Mouse (Mus musculus) kidney, postnatal 0 days (tissue): ENCODE measurements at regions not wholly inside any gene's neighbourhood (a gene's known extent, or its start where the extent isn't known, plus 50 kb on each side); places are given as distances from the start of the nearest gene placed in this dataset.

Experiments used
- ATAC-seq: fragments of 200-750 bp; cut with Nextera tagmentation; replicated peaks from 2 replicates; pipeline ENCODE4 v1.8.0; 2017; ENCODE audit warnings: low read depth, moderate number of reproducible peaks, moderate TSS enrichment, moderate library complexity; ENCODE audit not compliant: low FRiP score
- DNase-seq: peaks from one replicate; pipeline ENCODE4 v3.0.0-alpha.2; 2016; ENCODE audit warnings: low spot score
- H3K27ac ChIP-seq: fragments of 300-500 bp; sonication (generic); 2 replicates; pipeline ENCODE4 v1.5.1; 2014; ENCODE audit warnings: mild to moderate bottlenecking
- H3K27me3 ChIP-seq: fragments of 300-500 bp; sonication (generic); 2 replicates; pipeline ENCODE4 v1.6.1; 2014; ENCODE audit warnings: low read length, mixed read lengths; ENCODE audit not compliant: insufficient read depth
- H3K36me3 ChIP-seq: fragments of 300-500 bp; sonication (generic); 2 replicates; pipeline ENCODE4 v1.6.1; 2014; ENCODE audit warnings: low read length, mixed read lengths; ENCODE audit not compliant: insufficient read depth
- H3K4me1 ChIP-seq: fragments of 300-500 bp; sonication (generic); replicated peaks from 2 replicates; pipeline ENCODE4 v1.6.1; 2014; ENCODE audit warnings: antibody characterized with exemption, low read length, mixed read lengths; ENCODE audit not compliant: insufficient read depth
- H3K4me2 ChIP-seq: fragments of 300-500 bp; sonication (generic); 2 replicates; pipeline ENCODE4 v1.6.1; 2014; ENCODE audit warnings: mild to moderate bottlenecking, low read length, moderate library complexity, mixed read lengths
- H3K4me3 ChIP-seq: fragments of 300-500 bp; sonication (generic); replicated peaks from 2 replicates; pipeline ENCODE4 v1.5.1; 2014; ENCODE audit warnings: low read depth, low read length
- H3K9ac ChIP-seq: fragments of 300-500 bp; sonication (generic); 2 replicates; pipeline ENCODE4 v1.6.1; 2014; ENCODE audit warnings: low read depth, low read length
- H3K9me3 ChIP-seq: fragments of 300-500 bp; sonication (generic); replicated peaks from 2 replicates; pipeline ENCODE4 v1.6.1; 2016; ENCODE audit warnings: low read length, inconsistent platforms, mixed read lengths
- CTCF ChIP-seq: IDR thresholded peaks from 2 replicates; pipeline ENCODE4 v1.5.1; 2016; ENCODE audit warnings: antibody characterized with exemption, low read depth, mild to moderate bottlenecking, moderate library complexity
- WGBS: fragments of 180-500 bp; shearing (Covaris S2); extraction: QIAGEN DNeasy Blood & Tissue Kit; methylation state at CpG from one replicate; pipeline ENCODE4 v1.1.7; 2014; 5-methylcytosine and 5-hydroxymethylcytosine counted together

GRCm38 (mm10) chr5:47390735-47391134 is 592.2 kb upstream of the Slit2 start:
- Histone ChIP-seq H3K9me3 (no peaks in the 10 kb centered on the region), H3K9ac (no peak overlapping the region), H3K27ac (no peak overlapping the region), H3K36me3 (no peaks in the 10 kb centered on the region), H3K4me2 (no peak overlapping the region), H3K4me3 (no peak overlapping the region), H3K27me3 (no peaks in the 10 kb centered on the region), H3K4me1 (no peaks in the 10 kb centered on the region)
- no peak for TF ChIP-seq CTCF
- ATAC-seq (no peak), DNase-seq (no peak)
- WGBS, result 75% methylated on average over 2 of the region's 2 CpGs

GRCm38 (mm10) chr5:47396874-47397273 is 586.1 kb upstream of the Slit2 start:
- Histone ChIP-seq H3K27me3 (no peaks in the 10 kb centered on the region), H3K4me3 (no peak overlapping the region), H3K4me1 (no peaks in the 10 kb centered on the region), H3K36me3 (no peaks in the 10 kb centered on the region), H3K9ac (no peak overlapping the region), H3K9me3 (no peaks in the 10 kb centered on the region), H3K4me2 (no peak overlapping the region), H3K27ac (no peak overlapping the region)
- TF ChIP-seq CTCF, result no peak
- DNase-seq (no peak), ATAC-seq (no peak)
- WGBS, result 70% methylated on average over 9 of the region's 9 CpGs

GRCm38 (mm10) chr5:47421916-47422315 is 561.0 kb upstream of the Slit2 start:
- WGBS, result 58% methylated on average over 2 of the region's 2 CpGs
- no peak for TF ChIP-seq CTCF
- H3K27ac ChIP-seq, result no peak overlapping the region
- H3K36me3 ChIP-seq, result no peaks in the 10 kb centered on the region
- no peak overlapping the region for H3K4me2 ChIP-seq
- no peak overlapping the region for H3K9ac ChIP-seq
- H3K27me3 ChIP-seq, result no peaks in the 10 kb centered on the region
- no peak for ATAC-seq
- no peaks in the 10 kb centered on the region for H3K4me1 ChIP-seq
- no peak for DNase-seq
- H3K9me3 ChIP-seq, result no peaks in the 10 kb centered on the region
- no peak overlapping the region for H3K4me3 ChIP-seq

- WGBS, result 94% methylated on average over 4 of the region's 4 CpGs
- Histone ChIP-seq H3K4me2 (no peak overlapping the region), H3K27me3 (no peaks in the 10 kb centered on the region), H3K36me3 (no peaks in the 10 kb centered on the region), H3K9ac (no peak overlapping the region), H3K4me3 (no peak overlapping the region), H3K4me1 (no peaks in the 10 kb centered on the region), H3K9me3 (no peaks in the 10 kb centered on the region), H3K27ac (no peak overlapping the region)
- DNase-seq, result no peak
- ATAC-seq, result no peak
- TF ChIP-seq CTCF, result no peak
Observed at GRCm38 (mm10) chr5:47426040-47426439, 556.9 kb upstream of the Slit2 start.

GRCm38 (mm10) chr5:47426467-47426866 is 556.5 kb upstream of the Slit2 start:
- Histone ChIP-seq H3K27me3 (no peaks in the 10 kb centered on the region), H3K4me3 (no peak overlapping the region), H3K27ac (no peak overlapping the region), H3K4me1 (no peaks in the 10 kb centered on the region), H3K9me3 (no peaks in the 10 kb centered on the region), H3K36me3 (no peaks in the 10 kb centered on the region), H3K9ac (no peak overlapping the region), H3K4me2 (no peak overlapping the region)
- no peak for ATAC-seq
- no peak for TF ChIP-seq CTCF
- WGBS, result 63% methylated on average over 6 of the region's 6 CpGs
- DNase-seq, result no peak

- Histone ChIP-seq H3K4me3 (no peak overlapping the region), H3K9ac (no peak overlapping the region), H3K27ac (no peak overlapping the region), H3K4me1 (no peaks in the 10 kb centered on the region), H3K9me3 (no peaks in the 10 kb centered on the region), H3K36me3 (no peaks in the 10 kb centered on the region), H3K4me2 (no peak overlapping the region), H3K27me3 (no peaks in the 10 kb centered on the region)
- ATAC-seq (no peak; the same call in 1 of the 2 replicates), DNase-seq (peak; percentile 91)
- no peak for TF ChIP-seq CTCF
- 17% methylated on average over 10 of the region's 10 CpGs for WGBS
Observed at GRCm38 (mm10) chr5:47429217-47430172, 553.4 kb upstream of the Slit2 start.
